Mouse (Mus musculus) myocyte (in vitro differentiated cells): Measurements from ENCODE around the gene Cbfb. TPM values are rescaled to one million over a fixed set of nuclear protein-coding genes. Genes with fewer than 3 reads are reported as not detected.
"Not testable (repeated sequence)": the region's sequence is repeated elsewhere in the genome, so short reads cannot be mapped to it uniquely, and the experiment has no call there.

Source experiments
- H3K27me3 ChIP-seq: one replicate; pipeline ENCODE4 v1.6.1; 2011; ENCODE audit not compliant: control insufficient read depth, insufficient read depth, insufficient read length
- H3K36me3 ChIP-seq: one replicate; pipeline ENCODE4 v1.6.1; 2011; ENCODE audit not compliant: control insufficient read depth, insufficient read depth
- H3K4me2 ChIP-seq: one replicate; pipeline ENCODE4 v1.6.1; 2011; ENCODE audit warnings: low read depth, control low read depth
- H3K4me3 ChIP-seq: one replicate; pipeline ENCODE4 v1.5.1; 2011; ENCODE audit warnings: mild to moderate bottlenecking, control low read depth, moderate library complexity
- H3K79me2 ChIP-seq: one replicate; pipeline ENCODE4 v1.6.1; 2011; ENCODE audit not compliant: control insufficient read depth, insufficient read depth
- H3ac ChIP-seq: one replicate; pipeline ENCODE4 v1.6.1; 2011; ENCODE audit not compliant: control insufficient read depth, insufficient read length
- CEBPB ChIP-seq: IDR thresholded peaks from 2 replicates; pipeline ENCODE4 v1.6.1; 2011; ENCODE audit warnings: mild to moderate bottlenecking, moderate library complexity; ENCODE audit not compliant: poor library complexity, insufficient read depth, severe bottlenecking
- E2F4 ChIP-seq: IDR thresholded peaks from one replicate; pipeline ENCODE4 v1.6.1; 2011; ENCODE audit warnings: mild to moderate bottlenecking, control low read depth, moderate library complexity; ENCODE audit not compliant: insufficient read depth
- MAX ChIP-seq: IDR thresholded peaks from one replicate; pipeline ENCODE4 v1.6.1; 2011; ENCODE audit warnings: low read depth, mild to moderate bottlenecking, control low read depth
- MYOD1 ChIP-seq, 3 experiments: IDR thresholded peaks; one replicate each; pipeline ENCODE4 v1.6.1; 2011; ENCODE audit warnings: control low read depth in 2 of 3, low read depth in 2 of 3, mild to moderate bottlenecking in 2 of 3, moderate library complexity in 1 of 3; ENCODE audit not compliant: insufficient read length in 2 of 3, control insufficient read depth in 1 of 3
- MYOG ChIP-seq, 3 experiments: IDR thresholded peaks; one replicate each; pipeline ENCODE4 v1.6.1; 2011; ENCODE audit warnings: control low read depth in 2 of 3, low read depth in 2 of 3, mild to moderate bottlenecking in 2 of 3; ENCODE audit not compliant: insufficient read length in 2 of 3, control insufficient read depth in 1 of 3, insufficient read depth in 1 of 3
- POLR2A ChIP-seq: IDR thresholded peaks from one replicate; pipeline ENCODE4 v1.6.1; 2011; ENCODE audit warnings: low read depth, mild to moderate bottlenecking, control low read depth, moderate library complexity; ENCODE audit not compliant: insufficient read length
- POLR2AphosphoS2 ChIP-seq: IDR thresholded peaks from one replicate; pipeline ENCODE4 v1.6.1; 2011; ENCODE audit warnings: low read depth, control low read depth; ENCODE audit not compliant: insufficient read length
- REST ChIP-seq: IDR thresholded peaks from one replicate; pipeline ENCODE4 v1.6.1; 2011; ENCODE audit warnings: mild to moderate bottlenecking, control low read depth, moderate library complexity; ENCODE audit not compliant: insufficient read depth, insufficient read length
- SRF ChIP-seq: IDR thresholded peaks from one replicate; pipeline ENCODE4 v1.6.1; 2011; ENCODE audit warnings: low read depth; ENCODE audit not compliant: control insufficient read depth, insufficient read length
- TCF12 ChIP-seq: IDR thresholded peaks from one replicate; pipeline ENCODE4 v1.6.1; 2011; ENCODE audit warnings: mild to moderate bottlenecking, control low read depth; ENCODE audit not compliant: poor library complexity, insufficient read depth, severe bottlenecking
- TCF3 ChIP-seq: IDR thresholded peaks from one replicate; pipeline ENCODE4 v1.6.1; 2011; ENCODE audit warnings: low read depth, control low read depth; ENCODE audit not compliant: insufficient read length
- USF1 ChIP-seq: IDR thresholded peaks from one replicate; pipeline ENCODE4 v1.6.1; 2011; ENCODE audit warnings: low read depth, mild to moderate bottlenecking, control low read depth, moderate library complexity
- polyA plus RNA-seq: library from polyadenylated mRNA; unstranded; fragments of >200 nt; fragmentation: generic; extraction: Trizol; gene quantifications from one replicate; pipeline ENCODE4 v1.2.1, GENCODE M21; 2012; ENCODE audit warnings: missing spikeins

Gene Cbfb
- polyA plus RNA-seq, 1 experiment, result 38.1 TPM

DNA sequence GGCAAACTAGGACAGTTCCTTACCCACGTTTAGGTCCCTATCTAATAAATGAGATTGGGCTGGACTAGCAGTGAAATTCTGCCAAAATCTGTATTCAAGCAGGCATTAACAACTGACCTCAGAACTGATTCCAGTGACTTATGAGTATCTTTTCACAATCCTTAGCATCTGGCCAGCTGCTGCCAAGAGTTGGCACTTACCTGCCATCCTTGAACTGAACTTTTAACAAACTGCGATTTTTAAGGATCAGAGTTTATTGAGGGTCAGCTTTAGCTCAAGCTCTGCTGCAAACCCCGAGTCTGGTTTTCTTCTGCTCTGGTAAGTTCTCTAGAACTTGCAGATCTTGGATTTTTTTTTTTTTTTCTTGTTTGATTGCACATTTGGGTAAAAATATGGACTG is 892 bp upstream of the Cbfb start:
- Histone ChIP-seq H3K4me3 (peak overlapping the region; percentile 75), H3ac (no peak overlapping the region), H3K36me3 (no peaks in the 10 kb centered on the region), H3K27me3 (no peaks in the 10 kb centered on the region), H3K79me2 (peaks cover 31% of the 10 kb centered on the region), H3K4me2 (peak overlapping the region; percentile 96)
- no peak for TF ChIP-seq MYOG (IDR thresholded peaks at IDR 0.05; ENCODE audit: control insufficient read depth in 1 of 3, insufficient read depth in 1 of 3, insufficient read length in 2 of 3, low read depth in 2 of 3)
- no peak for TF ChIP-seq USF1
- no peak for TF ChIP-seq CEBPB
- TF ChIP-seq TCF3, result no peak

DNA sequence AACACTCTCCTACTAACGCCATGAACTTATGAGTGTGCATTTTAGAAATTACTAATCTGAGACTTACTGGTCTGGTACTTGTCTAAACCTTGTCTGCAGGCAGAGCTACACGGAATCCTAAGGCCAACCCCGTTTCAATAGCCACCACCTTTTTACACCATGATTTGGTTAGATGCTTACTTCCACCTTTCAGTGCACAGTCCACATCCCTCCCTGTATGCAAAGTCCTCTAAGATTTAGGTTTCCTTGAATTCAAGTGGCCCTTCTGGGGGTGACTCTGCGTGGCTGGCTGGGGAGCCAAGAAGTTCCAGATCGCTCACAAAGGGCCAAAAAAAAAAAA is 463 bp upstream of the Cbfb start:
- no peak for TF ChIP-seq REST
- no peak for TF ChIP-seq SRF
- TF ChIP-seq MYOD1 (IDR thresholded peaks at IDR 0.05; ENCODE audit: control insufficient read depth in 1 of 3, insufficient read length in 2 of 3, low read depth in 2 of 3), result no peak
- no peak for TF ChIP-seq USF1
- no peak for TF ChIP-seq TCF12
- TF ChIP-seq CEBPB, result no peak
- TF ChIP-seq MAX, result no peak
- TF ChIP-seq POLR2AphosphoS2, result no peak
- no peak for TF ChIP-seq E2F4
- TF ChIP-seq MYOG (IDR thresholded peaks at IDR 0.05; ENCODE audit: control insufficient read depth in 1 of 3, insufficient read depth in 1 of 3, insufficient read length in 2 of 3, low read depth in 2 of 3), result no peak
- TF ChIP-seq POLR2A, result no peak
- no peak for TF ChIP-seq TCF3
- H3K79me2 ChIP-seq, result peaks cover 36% of the 10 kb centered on the region
- no peak overlapping the region for H3ac ChIP-seq
- H3K4me2 ChIP-seq, result peak overlapping the region; percentile 96
- H3K27me3 ChIP-seq, result no peaks in the 10 kb centered on the region
- H3K36me3 ChIP-seq, result no peaks in the 10 kb centered on the region
- H3K4me3 ChIP-seq, result peak overlapping the region; percentile 75

DNA sequence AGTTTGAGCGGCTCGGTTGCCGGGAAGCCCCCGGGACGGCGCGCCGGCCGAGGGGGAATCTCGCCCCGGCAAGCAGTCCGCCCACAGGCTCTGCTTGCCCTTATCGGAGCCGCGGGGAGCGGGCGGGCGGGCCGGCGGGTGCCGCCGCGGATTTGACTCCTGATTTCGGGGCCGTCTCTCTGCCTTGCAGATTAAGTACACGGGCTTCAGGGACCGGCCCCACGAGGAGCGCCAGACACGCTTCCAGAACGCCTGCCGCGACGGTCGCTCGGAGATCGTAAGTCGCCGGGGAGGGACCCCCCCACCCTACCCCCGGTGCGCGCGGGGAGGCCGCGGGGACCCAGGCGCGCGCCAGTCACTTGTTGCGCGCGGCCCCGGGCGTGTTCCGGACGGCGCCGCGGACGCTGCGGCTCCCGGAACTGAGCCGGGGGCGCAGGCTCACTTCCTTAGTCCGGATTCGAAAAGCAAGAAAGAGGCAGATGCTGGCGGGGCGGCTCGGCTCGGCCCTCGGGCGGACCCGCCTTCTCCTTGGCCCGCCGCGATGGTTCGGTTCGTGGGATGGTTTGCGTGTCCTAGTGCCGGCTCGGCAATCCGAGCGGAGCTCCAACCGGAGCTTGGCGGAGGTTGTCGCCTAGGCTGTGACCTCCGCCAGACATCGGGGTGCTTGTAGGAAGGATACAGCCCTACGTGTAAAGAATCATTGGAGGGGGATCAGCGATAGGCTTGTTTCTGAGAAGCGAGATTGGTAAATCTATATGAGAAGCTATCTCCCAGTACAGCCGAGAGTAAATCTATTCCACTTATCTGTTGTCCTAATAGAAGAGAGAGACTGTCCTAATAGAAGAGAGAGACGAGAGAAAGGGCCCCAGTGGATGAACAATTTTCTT is 885 bp downstream of the Cbfb start:
- TF ChIP-seq USF1, result no peak
- peak; percentile 48 for TF ChIP-seq POLR2A
- no peak for TF ChIP-seq SRF
- TF ChIP-seq MAX, result no peak
- H3ac ChIP-seq, result peak overlapping the region; percentile 76
- H3K4me3 ChIP-seq, result peak overlapping the region; percentile 75
- peaks cover 7% of the 10 kb centered on the region for H3K36me3 ChIP-seq
- no peaks in the 10 kb centered on the region for H3K27me3 ChIP-seq
- peaks cover 49% of the 10 kb centered on the region for H3K79me2 ChIP-seq
- H3K4me2 ChIP-seq, result peak overlapping the region; percentile 65

DNA sequence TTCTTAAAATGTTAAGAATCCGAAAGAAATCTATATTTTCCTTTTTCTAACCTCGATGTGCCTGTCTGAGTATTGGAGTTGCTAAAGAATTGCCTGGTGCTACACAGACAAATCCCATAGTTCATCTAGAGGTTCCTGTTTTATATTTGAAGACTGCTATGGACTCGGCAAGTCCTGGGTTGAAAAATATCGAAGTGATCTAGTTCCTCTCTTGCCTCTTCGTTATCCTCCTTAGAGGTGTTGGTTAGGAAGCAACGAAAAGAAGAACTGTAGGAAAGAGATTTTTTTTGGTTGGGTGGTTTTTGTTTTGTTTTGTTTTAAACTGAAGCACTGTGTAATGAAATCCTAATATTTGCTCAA is 1.5 kb downstream of the Cbfb start:
- TF ChIP-seq POLR2AphosphoS2 (no peak), MYOG (IDR thresholded peaks at IDR 0.05; ENCODE audit: control insufficient read depth in 1 of 3, insufficient read depth in 1 of 3, insufficient read length in 2 of 3, low read depth in 2 of 3) (no peak), TCF12 (no peak), MAX (no peak), TCF3 (no peak), MYOD1 (IDR thresholded peaks at IDR 0.05; ENCODE audit: control insufficient read depth in 1 of 3, insufficient read length in 2 of 3, low read depth in 2 of 3) (no peak), REST (no peak), SRF (no peak), E2F4 (no peak), CEBPB (no peak), POLR2A (no peak), USF1 (no peak)
- peak overlapping the region; percentile 75 for H3K4me3 ChIP-seq
- peak overlapping the region; percentile 76 for H3ac ChIP-seq
- H3K27me3 ChIP-seq, result no peaks in the 10 kb centered on the region
- peaks cover 55% of the 10 kb centered on the region for H3K79me2 ChIP-seq
- H3K4me2 ChIP-seq, result peak overlapping the region; percentile 65
- peaks cover 13% of the 10 kb centered on the region for H3K36me3 ChIP-seq

GRCm38 (mm10) chr8:105175287-105175686 is 4.8 kb downstream of the Cbfb start:
- not testable (repeated sequence) for H3K4me2 ChIP-seq, H3K4me3 ChIP-seq, H3ac ChIP-seq, H3K27me3 ChIP-seq
- Histone ChIP-seq H3K79me2 (peaks cover 88% of the 10 kb centered on the region), H3K36me3 (peaks cover 30% of the 10 kb centered on the region)
